Mouse (Mus musculus): Measurements from ENCODE around the gene Prkcq. TPM values are rescaled to one million over a fixed set of nuclear protein-coding genes. Genes with fewer than 3 reads are reported as not detected.

Gene Prkcq
- 10 to 100 TPM; 42.4 to 46.5 TPM for total RNA-seq (2021)
- long read RNA-seq, experiment 1, transcript Prkcq-201 (18 exons, 3,583 nt) = major isoform, 34 of 44 reads
- long read RNA-seq, experiment 1, partial matches to known transcripts = 2 of 44 reads
- long read RNA-seq, experiment 1, other reads (novel, unspliced or antisense) = 8 of 44 reads
- long read RNA-seq, experiment 2, transcript Prkcq-201 (18 exons, 3,583 nt) = major isoform, 60 of 76 reads
- long read RNA-seq, experiment 2, partial matches to known transcripts = 3 of 76 reads
- long read RNA-seq, experiment 2, other reads (novel, unspliced or antisense) = 13 of 76 reads

GRCm38 (mm10) chr2:11171754-11172501 lies at the start of gene Prkcq:
Gene Prkcq, plus strand, starts transcription at chr2:11172108.
- DNase-seq (ENCODE audit: low spot score in 2 of 2) = peak; percentile 38 to 72

- DNase-seq (ENCODE audit: low spot score in 2 of 2) = no peak
Measured at GRCm38 (mm10) chr2:11130881-11131280, 41.0 kb upstream of the Prkcq start.

- DNase-seq (ENCODE audit: low spot score in 2 of 2) = no peak
Measured at GRCm38 (mm10) chr2:11135718-11136117, 36.2 kb upstream of the Prkcq start.

DNA sequence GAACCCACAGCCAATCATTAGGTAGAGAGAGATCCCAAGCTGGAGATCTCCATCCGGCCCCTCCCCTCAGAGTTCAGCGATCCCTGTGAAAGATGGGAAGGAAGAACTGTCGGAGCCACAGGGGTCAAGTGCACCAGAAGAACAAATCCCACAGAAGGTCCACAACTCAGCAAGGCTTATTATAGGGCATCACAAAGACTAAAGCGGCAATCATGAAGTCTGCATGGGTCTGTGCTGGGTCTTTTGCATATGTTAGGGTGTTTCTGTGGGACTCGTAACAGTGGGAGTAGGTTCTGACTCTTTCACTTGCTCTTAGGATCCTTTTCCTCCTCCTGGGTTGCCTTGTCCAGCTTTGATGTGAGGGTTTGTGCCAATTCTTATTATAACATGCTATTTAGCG lies 33.8 kb upstream of the Prkcq start:
- no peak for DNase-seq (ENCODE audit: low spot score in 2 of 2)

- no peak for DNase-seq (ENCODE audit: low spot score in 2 of 2)
Measured at GRCm38 (mm10) chr2:11139518-11140152, 32.3 kb upstream of the Prkcq start.

- DNase-seq (ENCODE audit: low spot score in 2 of 2) = no peak
Measured at GRCm38 (mm10) chr2:11140385-11140784, 31.5 kb upstream of the Prkcq start.

DNA sequence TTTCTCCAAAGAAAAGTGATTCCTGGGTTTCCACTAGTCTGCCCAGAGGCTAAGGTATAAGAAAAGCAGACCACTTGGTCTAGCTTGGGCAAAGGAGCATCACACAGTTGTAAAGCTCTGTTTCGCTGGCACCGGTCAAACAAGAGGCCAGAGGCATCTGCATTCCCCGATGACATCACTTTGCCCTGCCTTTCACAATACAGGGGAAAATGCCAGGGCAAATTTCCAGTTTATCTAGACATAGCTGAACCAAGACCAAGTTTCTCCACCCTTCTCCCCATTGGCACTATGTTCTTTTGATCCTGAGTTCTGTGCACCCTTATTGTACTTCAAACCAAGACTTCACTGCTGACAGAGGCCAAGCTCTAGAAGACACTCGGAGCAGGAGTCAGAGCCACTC lies 22.8 kb upstream of the Prkcq start:
- DNase-seq (ENCODE audit: low spot score in 2 of 2) = no peak

- DNase-seq (ENCODE audit: low spot score in 2 of 2) = peak in 1 of 2 experiments; percentile 33
Measured at GRCm38 (mm10) chr2:11150975-11151374, 20.9 kb upstream of the Prkcq start.

DNA sequence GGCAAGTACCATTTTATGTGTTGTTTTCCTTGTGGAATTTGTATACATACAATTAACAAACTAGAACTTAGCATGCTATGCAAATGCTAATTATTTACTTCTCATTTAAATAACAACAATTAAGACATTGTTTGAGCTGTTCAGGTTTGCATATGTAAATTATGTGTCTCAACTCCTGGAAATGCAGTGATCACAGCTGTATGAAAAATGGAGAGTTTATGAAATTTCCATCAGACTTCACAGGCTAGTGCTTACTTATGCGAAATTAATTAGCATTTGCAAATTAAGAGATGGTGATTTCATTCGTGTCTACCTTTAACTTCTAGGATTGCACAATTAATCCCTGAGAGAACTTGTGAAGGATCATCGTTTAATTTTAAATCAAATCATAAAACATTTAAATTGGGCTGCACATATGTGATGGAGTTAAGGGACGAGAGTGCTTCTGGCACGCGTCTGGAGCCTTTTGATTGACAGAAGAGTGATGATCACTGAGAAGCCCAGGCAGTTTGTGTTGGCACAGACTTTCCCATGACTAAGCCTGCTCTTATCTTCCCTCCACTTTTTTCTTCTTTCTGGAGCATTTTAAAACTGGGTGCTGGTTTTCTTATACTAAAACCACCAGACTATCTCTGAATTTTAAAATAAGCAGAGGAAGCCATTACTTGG lies 20.1 kb upstream of the Prkcq start:
- no peak for DNase-seq (ENCODE audit: low spot score in 2 of 2)

- DNase-seq (ENCODE audit: low spot score in 2 of 2) = no peak
Measured at GRCm38 (mm10) chr2:11159641-11160040, 12.3 kb upstream of the Prkcq start.

DNA sequence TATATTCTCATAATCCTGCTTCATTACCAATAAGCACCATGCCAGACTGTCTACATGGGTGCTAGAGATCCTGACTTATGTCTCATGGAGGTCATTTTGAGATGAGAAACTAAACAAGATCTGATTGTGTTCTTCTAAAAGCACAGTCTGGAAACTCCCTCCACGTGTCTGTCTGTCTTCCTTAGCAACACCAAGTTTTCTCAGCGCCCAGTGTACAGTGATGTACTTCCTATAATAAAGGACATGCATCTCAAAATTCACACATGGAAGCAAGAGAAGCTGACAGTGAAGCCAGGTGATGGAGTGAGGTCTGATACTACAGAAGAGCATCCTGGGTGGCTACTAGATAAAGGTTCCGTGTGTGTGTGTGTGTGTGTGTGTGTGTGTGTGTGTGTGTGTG lies 11.2 kb upstream of the Prkcq start:
- DNase-seq (ENCODE audit: low spot score in 2 of 2) = no peak

GRCm38 (mm10) chr2:11161336-11161735 lies 10.6 kb upstream of the Prkcq start:
- no peak for DNase-seq (ENCODE audit: low spot score in 2 of 2)

- no peak for DNase-seq (ENCODE audit: low spot score in 2 of 2)
Measured at GRCm38 (mm10) chr2:11162701-11163100, 9.2 kb upstream of the Prkcq start.

DNA sequence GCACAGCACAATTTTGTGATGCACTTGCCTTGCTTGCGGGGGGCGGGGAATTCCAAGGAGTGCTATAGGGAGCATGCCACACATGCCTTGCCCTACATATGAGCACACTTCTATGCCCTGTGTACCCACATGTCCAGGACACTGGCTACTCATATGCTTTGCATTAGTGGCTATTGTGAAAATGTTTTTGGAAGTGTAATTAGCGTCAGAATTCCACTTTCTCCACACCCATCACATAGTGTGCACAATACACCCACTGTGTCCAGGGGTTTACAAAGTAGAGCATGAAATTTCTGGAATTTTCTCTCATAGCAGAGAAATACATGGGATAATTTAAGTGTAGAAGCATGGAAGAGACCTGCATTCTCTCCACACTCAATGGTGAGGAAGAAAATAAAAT lies 7.7 kb upstream of the Prkcq start:
- no peak for DNase-seq (ENCODE audit: low spot score in 2 of 2)

DNA sequence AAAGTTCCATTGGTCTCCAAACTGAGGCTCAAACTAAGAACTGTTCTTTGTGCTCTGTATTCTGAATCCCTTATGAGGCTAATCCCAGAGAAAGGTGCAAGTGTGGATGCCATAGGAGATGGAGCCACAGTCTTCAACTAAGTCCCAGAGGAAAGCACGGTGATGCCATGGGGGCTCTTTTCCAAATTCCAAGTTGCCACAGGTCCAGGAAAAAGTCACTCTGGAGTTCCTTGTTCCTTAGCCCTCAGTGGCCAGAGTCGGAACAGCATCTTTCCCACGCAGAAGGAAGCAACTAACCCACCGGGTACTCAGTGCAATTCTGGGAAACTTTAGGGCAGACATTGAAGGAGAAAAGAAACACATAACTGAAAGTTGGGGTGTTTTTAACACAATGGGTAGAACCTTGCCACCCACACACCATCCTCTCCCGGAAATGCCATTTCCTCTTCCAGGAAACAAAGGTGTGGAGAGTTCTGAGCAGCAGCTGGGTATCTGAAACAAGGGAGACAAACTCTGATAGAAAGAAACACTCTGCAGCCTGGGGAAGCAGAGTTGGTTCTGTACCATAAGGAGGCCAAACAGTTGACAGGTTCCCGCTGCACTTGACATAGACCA lies 2.1 kb upstream of the Prkcq start:
- DNase-seq (ENCODE audit: low spot score in 2 of 2) = no peak

GRCm38 (mm10) chr2:11172831-11173414 lies 1.0 kb downstream of the Prkcq start:
- DNase-seq (ENCODE audit: low spot score in 2 of 2) = peak in 1 of 2 experiments; percentile 28

DNA sequence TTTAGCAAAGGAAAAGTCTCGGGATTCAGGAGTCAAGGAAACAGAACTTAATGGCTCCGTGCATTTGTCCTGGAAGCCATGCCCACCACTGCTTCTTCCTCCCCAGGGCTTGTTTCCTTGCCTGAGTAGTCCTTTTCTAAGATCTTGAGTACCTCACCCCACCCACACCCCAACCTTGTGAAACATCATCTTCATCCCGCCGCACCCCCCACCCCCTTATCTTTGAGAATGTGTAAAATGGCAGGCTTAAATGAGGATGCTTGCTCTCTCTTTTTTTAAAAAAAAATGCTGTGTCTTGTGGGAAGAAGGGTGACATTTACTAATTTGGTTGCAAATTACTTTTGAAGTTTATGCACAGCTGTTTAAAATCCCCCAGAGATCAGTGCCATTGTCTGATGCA lies 1.6 kb downstream of the Prkcq start:
- no peak for DNase-seq (ENCODE audit: low spot score in 2 of 2)

DNA sequence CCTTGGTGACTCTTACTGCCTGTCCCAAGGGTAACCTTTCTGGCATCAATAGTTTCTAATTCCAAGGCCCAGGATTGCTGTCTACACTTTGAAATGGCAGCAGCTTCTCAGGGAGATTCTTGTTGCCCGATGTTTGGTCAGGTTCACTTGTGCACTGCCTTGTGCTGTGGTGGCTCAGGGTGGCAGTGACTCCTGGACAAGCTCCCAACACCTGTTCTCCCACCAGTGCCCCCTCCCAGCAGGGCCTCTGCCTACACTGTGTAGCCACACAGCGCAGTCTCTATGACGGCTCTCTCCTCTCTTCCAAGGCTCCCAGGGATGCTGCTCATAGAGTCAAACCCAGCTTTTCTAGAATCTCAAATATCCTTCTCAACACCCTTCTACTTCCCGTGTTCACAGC lies 2.2 kb downstream of the Prkcq start:
- DNase-seq (ENCODE audit: low spot score in 2 of 2) = peak in 1 of 2 experiments; percentile 33

GRCm38 (mm10) chr2:11177880-11178279 lies 6.0 kb downstream of the Prkcq start:
- DNase-seq (ENCODE audit: low spot score in 2 of 2) = no peak

DNA sequence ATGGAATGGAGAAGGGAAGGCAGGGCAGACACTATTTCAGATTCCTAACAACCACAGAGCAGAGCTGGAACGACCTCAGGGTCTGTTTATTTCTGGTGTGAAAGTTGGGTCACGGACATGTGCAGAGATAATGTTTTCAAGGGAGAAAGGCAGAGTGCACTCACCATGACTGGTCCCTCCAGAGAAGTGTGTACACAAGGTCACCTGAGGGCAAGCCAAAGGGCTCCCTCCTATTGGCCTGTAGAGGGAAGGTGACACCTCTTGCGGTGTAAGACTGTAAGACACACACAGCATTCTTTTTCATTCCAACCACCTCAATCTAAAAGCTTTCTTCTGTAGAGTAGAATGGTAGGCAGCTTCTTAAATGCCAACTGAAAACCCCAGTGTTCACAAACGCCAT lies 9.6 kb downstream of the Prkcq start:
- DNase-seq (ENCODE audit: low spot score in 2 of 2) = no peak

DNA sequence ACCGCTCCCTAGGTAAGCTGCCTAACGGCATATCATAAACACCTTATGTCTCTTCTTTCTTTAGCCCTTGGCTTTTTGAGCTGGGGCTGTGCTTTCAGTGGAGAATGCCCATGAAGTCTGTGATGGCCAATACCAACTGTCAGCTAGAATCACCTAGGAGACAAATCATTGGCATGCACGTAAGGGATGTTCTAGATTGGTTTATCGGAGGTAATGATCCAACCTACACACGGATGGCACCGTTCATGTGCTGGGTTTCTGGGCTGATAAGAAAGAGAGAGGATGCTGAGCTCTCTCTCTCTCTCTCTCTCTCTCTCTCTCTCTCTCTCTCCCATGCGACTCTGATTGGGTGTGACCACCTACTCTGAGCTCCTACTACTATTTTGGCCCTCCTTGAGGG lies 10.2 kb downstream of the Prkcq start:
- DNase-seq (ENCODE audit: low spot score in 2 of 2) = no peak
